Mouse (Mus musculus): ENCODE results near the gene Hsph1.

DNA sequence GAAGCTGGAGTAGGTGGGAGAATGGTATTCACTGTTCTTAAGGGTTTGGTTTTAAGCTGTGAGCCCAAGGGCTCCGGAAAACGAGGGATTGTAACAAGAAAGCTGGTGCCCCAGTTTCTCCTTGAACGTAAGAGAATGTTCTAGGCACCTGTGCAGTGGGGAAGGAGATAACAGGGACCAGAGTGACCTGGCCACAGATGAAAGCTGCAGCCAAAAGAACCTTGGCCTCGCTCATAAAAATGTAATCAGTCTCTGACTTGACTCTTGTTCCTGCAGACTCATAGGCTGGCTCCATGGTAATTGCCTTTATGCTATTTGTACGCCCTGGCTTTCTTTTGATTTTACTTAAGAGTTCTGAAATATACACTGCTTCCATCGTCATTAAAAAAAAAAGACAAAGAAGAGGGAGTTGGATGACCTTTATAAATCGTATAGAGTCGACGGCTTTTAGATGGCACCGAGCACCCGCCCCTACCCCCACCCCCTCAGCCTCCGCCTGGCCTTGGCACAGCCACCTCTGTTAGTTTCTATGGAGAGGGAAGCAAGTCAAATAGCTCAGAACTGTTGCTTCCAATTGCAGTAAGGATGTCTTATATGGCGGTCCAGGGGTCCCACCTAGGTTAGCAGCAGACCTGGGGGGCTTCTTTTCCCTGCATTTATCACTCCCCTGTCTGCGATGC, 13.5 kb upstream of the Hsph1 start:
- TF ChIP-seq CTCF (IDR thresholded peaks at IDR 0.05; ENCODE audit: low read depth) (no peak), EP300 (optimal IDR thresholded peaks at IDR 0.05) (no peak)

All from stomach, postnatal 0 days (tissue).